Mouse (Mus musculus) gastrocnemius, postnatal 14 days (tissue): ENCODE data around the gene Tulp4. TPM values are rescaled to one million over a fixed set of nuclear protein-coding genes. Genes with fewer than 3 reads are reported as not detected.
"Not testable (repeated sequence)": the region's sequence is repeated elsewhere in the genome, so short reads cannot be mapped to it uniquely, and the experiment has no call there.

ENCODE experiments used
- DNase-seq: peaks from one replicate; pipeline ENCODE4 v3.0.0; 2021; ENCODE audit warnings: mixed read lengths
- intact Hi-C: fragments of 180-260 bp; cut with DNase I; formaldehyde crosslinking; loops from one replicate; pipeline ENCODE4 v1.15.1; 2025; ENCODE audit warnings: low total_unique reads
- total RNA-seq, 2 experiments: library from RNA; stranded (reverse); gene quantifications; 2 replicates each; pipeline ENCODE4 v1.2.3; 2021

The Tulp4 gene
- total RNA-seq, 2 experiments from 2014 or later, result 90.0 to 98.1 TPM

DNA sequence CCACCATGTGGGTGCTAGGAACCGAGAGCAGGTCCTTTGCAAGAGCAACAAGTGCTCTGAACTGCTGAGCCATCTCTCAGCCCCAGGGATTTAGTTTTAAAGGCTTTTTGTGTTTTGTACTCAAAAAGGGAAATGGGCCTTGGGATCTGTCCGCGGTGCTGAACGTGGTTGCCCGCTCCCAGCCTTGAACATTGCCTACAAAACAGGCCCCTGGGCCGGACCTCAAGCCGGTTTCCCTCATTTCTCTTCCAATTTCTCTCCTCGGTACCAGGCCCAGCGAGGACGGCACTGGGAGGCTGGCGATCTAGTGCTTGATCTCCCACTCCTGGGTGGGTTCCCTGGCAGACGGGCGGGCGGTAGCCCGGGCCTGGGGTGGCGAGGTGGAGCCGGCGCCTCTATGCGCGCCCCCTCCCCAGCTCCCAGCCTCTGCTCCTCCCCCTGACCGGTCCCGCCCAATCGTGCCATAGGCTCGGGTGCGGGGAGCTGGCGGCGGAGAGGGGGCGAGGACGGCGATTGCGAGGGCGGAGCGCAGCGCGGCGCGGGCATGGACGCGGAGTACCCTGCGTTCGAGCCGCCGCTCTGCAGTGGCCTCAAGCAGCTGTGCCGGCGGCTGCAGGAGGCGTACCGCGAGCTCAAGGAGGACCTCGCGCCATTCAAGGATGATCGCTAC is 150.3 kb downstream of the Tulp4 start, which contains the start of gene Tmem181a:
Gene Tmem181a (plus strand): TSS at position 461 of the 670 bp plus-strand sequence.
- DNase-seq, intact Hi-C loops: not testable (repeated sequence)

DNA sequence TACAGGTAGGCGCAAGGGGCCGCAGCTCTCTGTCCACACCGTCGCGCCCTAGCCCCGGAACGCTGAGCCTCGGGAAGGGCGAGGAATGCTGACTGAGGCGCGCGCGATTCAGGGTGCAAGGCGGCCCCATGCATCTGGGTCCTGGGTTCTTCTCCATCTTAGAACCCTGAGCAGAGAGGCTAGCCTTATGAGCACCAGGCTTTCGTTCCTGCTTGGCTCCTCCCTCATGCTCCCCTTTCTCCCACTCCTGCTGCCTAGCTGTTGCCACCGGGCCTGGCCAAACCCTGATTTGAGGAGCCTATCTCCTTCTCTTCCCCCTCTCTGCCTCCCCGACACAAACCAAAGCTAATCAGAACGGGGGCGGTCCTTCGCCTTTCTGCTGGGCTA is 150.8 kb downstream of the Tulp4 start:
- intact Hi-C loops, DNase-seq: not testable (repeated sequence)

DNA sequence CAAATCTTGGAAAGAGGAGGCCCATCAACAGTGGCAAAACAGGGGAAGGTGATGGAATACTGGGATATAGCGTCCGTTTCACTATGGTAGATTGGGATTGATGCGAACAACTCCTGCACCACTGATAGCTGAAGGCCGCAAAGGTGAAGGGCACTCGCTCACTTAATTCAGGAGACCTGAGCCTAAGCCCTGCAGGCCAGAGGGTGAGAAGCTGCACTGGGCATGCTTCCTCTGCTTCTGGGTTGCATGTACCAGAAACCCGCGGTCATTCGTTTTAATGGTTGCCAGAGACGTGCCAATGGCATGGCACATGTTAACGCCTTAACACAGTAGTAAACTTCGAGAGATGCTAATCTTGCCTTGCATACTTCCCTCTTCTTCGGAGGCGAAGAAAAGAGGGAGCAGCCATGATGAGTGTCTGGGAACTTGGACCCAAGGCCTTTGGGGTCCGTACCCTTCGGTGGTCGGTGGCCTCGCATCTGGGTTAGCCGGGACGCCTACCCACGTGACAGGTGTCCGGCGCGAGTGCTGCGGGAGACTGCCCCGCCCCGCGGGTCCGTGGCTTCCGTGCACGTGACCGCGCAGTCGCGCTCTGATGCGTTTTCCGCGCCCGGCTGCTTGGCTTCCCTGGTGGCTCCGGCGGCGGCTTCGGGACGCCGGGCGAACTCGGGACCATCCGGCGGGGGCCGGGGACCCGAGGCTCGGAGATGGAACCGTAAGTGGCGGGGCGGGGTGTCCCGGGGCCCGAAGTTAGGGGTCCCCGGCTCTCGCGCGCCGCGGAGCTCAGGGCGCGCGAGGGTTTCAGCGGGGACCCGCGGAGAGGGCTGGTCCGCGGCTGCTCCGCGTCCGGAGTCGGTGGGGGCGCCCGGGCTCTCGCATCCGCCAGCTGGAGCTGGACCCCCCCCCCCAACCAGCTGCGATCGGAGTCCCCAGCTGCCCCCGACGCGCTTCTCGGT is 163.9 kb downstream of the Tulp4 start:
- intact Hi-C loops, DNase-seq: not testable (repeated sequence)

DNA sequence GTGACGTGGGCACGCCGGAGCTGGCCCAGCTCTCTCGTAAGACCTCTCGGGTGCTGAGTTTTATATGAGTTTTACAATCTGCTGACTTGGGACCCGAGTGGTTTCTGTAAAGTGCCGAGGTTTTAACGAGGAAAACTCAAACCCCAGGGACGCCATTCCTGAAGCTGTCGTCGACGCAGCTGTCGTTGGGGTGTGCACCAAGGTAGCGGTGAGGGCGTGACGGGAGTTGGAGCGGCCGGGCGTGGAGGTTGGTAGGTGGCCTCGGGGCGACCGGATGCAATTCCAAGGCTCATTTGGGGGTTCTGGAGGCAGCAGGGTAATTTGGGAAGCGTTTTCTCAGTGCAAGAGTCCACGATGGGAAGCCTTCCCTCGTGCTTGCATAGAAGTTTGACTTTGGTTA is 164.6 kb downstream of the Tulp4 start:
- intact Hi-C loops, DNase-seq: not testable (repeated sequence)

DNA sequence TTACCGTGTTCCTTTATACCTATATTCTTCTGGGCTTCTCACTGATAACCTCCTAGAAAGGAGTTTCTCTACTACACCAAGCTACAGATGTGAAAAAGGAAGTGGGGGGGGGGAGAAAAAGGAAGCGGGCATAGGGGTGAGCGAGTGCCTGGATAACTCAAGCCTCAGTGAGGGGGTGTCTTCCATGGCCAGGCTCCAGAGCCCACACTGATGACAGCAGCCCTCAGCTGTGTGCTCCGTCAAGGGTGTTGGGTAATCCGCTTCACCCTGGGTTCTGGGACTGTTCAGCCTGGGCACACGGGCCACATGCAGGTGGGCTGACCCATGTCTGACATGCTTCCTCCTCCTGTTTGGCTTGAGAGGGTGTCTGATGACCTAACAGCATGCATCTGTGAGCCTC is 165.7 kb downstream of the Tulp4 start:
- intact Hi-C loops, DNase-seq: not testable (repeated sequence)

DNA sequence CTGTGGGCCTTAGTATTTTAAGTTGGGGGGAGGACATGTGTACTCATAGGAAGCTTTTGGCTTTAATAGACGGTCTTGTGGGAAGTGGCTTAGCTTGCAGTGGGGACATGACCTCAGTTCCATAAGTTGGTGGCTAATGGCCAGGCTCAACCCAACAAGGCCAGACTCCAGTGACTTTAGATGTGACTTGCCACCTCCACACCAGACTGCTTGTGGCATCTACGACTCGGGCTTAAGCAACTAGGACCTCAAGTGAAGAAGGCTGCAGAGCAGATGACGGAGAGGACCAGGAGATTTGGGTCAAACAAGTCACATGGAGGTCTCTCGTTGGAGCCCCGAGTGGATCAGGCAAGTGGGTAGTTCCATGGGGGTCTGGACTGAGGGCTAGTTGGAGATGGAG is 168.5 kb downstream of the Tulp4 start:
- DNase-seq, intact Hi-C loops: not testable (repeated sequence)

DNA sequence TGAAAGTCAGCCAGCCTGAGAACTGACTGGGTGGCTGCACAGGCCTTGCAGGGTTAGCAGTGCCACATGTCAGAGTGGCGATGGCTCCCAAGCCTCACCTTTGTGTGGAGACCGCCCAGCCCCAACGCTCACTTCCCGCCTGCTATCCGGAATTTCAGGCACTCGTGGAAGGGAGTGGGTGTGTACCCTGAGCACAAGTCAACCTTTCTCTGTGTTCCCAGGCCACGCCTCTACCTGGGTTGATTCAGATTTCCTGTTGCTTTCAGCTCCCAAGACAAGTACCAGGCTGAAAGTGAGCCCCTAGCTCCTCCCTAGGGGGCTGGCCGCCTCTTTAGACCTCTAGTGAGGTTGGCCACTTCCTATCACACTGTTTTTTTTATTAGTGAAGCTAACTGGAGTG is 173.0 kb downstream of the Tulp4 start:
- intact Hi-C loops, DNase-seq: not testable (repeated sequence)

DNA sequence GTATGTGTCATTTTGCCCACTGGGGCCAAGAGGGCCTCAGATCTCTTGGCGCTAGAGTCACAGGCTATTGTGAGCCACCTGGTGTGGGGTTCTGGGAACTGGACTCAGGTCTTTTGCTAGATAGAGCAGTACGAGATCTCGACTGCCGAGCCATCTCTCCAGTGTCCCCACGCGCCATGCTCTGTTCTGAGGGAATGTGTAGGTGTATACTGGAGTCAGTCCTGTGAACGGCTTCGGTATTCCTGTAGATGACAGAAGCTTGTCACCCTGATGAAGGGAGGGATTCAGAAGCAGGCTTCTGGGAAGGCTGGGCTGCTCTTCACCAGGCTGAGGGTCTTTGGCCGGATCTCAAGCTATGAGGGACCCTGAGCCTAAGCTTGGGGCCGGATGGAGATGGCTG is 173.5 kb downstream of the Tulp4 start:
- intact Hi-C loops, DNase-seq: not testable (repeated sequence)

DNA sequence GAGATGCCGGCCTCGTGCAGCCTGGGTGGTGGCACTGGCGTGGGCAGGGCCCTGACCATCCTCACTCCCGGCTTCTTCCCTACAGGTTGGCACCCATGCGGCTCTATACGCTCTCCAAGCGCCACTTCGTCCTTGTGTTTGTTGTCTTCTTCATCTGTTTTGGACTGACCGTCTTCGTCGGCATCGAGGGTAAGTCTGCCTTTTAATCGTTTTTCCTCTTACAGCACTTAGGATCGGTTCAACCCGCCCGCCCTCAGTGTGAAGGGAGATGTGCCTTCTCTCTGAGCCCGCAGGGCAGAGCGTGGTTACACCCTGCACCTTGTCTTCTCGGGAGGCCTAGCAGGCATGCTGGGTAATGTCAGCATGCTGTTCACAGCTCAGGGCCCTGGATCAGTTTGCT is 174.3 kb downstream of the Tulp4 start:
- DNase-seq, intact Hi-C loops: not testable (repeated sequence)

DNA sequence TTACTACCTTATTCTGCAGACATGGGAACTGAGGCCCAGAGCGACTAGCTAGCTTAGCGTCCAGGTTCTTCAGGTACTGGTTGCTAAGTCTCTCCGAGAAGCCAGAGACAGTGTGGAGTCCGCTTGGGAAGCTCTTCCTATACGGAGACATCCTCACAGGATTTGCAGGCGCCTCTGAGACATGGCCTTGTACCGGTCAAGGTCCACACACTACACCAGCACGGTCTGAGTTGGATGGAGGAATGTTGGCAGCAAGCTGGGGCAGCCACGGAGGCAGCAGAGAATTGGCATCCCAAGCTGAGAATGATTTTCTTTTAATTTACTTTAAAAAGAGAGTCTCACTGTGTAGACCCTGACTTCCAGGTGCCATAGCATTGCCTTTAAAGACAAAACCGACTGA is 176.9 kb downstream of the Tulp4 start:
- DNase-seq, intact Hi-C loops: not testable (repeated sequence)

DNA sequence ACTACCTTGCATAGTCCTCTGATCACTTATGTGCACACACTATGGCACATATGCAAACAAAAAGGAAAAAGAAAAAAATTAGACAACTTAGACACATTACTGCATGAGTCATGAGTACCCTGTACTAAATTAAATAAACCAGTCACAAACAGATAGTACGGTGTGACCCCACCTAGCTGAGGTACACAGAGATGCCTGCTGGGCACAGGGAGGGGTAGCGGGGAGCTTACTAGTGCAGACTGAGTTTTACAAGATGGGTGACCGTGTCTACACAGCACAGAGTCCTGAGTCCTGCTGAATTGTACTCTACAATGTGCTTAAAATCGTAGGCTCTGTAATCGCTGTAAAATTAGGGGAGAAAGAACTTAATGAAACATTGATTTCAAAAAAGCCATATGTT is 179.9 kb downstream of the Tulp4 start:
- DNase-seq, intact Hi-C loops: not testable (repeated sequence)

DNA sequence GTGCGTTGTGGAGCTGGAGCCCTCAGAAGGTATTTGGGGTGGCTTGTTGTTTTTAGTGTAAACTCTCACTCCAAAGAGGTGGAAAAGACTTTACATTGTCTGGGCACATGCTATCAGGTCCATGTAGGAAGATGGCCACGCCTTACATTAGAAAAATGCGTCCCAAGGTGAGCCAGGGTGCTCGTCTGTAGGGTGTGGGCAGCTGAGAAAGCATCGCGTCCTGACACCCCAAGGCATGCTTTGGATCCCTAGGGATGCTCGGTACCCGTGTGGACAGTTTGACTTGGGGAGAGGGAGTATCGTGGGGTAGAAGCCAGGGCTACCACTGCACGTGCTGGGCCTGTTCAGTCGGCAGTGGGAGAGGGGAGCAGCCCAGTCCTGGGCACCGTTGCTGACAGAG is 182.8 kb downstream of the Tulp4 start:
- intact Hi-C loops, DNase-seq: not testable (repeated sequence)

DNA sequence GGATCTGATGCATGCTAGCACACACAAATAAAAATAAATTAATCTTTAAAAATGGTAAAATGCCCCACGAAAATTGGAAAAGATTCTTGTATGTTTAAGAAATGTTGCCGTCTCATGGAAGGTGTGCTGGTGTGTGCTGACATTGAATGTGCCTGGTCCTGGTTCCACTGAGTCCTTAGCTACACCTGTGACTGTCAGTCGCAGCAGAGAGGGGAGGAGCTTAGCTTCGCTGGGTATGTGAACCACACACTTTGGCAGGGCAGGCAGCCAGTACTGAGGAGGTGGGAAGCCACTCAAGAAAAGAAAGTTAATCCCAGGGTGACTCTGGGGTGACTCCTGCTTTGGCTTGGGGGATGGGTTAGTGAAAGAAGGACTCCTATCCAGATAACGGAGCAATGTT is 187.6 kb downstream of the Tulp4 start:
- intact Hi-C loops, result not testable (repeated sequence)

DNA sequence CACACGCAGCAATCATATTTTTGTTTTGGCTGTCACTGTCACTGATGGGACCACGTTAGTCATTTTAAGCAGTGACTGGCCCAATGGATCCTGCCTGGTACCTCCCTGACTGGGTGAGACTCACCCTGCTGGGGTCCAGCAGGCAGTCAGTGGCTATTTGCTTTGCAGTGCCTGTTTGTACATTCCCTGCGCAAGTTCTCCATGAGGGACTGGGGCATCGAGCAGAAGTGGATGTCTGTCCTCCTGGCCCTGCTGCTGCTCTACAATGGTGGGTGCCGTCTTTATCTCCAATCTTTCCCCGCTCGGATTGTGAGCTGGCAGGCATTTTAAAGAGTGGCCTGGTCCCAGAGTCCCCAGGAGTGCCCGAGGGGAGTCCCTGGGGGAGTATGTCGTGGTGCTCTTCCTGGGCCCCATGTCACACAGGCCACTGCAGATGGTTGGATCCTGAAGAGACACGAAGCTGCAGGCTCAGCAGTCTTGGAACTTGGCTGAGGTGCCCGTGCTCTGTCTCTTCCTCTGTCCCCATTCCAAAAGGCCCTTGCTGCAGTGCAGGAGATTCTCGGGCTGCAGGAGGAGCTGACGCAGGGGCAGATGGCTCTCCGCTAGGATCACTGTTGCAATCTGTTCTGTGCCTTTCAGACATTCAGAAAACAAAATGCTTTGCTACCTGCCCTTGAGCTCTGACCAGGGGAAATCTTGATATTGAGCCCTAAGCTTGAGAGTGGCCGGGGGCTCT is 191.0 kb downstream of the Tulp4 start:
- DNase-seq, intact Hi-C loops: not testable (repeated sequence)

More for the DNA sequence above, 187.6 kb downstream of the Tulp4 start:
- DNase-seq, result not testable (repeated sequence)

DNA sequence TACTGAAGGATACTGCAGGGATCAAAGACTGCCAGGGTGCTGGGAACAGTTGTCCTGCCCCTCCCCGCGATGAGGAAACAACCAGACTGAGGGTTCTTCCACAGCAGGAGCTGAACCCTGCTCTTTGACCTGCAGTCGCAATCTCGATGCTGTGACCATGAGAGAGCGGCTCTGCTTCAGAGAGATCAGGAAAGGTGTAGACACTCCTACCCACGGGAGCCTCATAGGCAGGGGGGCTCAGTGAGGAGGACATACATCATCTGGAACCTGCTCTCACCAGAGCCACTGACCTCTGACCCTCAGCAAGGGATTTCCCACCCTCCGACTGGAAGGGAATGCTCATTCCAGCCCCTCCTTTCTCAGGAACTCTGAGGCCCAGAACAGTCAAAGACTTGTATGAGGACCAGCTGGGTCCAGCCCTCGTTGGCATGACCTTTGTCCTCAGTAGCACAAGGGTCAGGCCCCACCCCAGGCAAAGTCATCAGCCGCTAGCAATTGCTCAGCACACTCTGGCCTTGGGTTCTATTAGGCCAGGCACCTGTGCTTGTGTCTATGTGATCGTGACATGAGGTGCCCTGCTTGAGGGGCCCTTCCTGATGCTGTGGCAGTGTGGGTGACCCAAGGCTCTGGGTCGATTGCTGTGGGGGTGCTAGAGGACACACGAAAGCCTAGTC is 194.1 kb downstream of the Tulp4 start:
- intact Hi-C loops, DNase-seq: not testable (repeated sequence)
